Mouse (Mus musculus): ENCODE data around the gene Pnpla6. TPM values are rescaled to one million over a fixed set of nuclear protein-coding genes. Genes with fewer than 3 reads are reported as not detected.
"Not testable (repeated sequence)": the region's sequence is repeated elsewhere in the genome, so short reads cannot be mapped to it uniquely, and the experiment has no call there.

The Pnpla6 gene
- polyA plus RNA-seq, 1 experiment, result 88.6 TPM

- WGBS, result 34% methylated on average over 15 of the region's 15 CpGs
- Histone ChIP-seq H3K27me3 (ENCODE audit: control insufficient read depth, insufficient read depth, low read length) (no peaks in the 10 kb centered on the region), H3K36me3 (ENCODE audit: control insufficient read depth, insufficient read depth, low read length) (no peaks in the 10 kb centered on the region), H3K4me3 (ENCODE audit: low read depth, low read length) (no peak overlapping the region), H3K27ac (ENCODE audit: insufficient read depth, low read depth, low read length) (no peak overlapping the region), H3K4me1 (ENCODE audit: control insufficient read depth, insufficient read depth, insufficient read length, low read length) (peaks cover 5% of the 10 kb centered on the region; the same call in 1 of the 2 replicates)
- TF ChIP-seq POLR2A (IDR thresholded peaks at IDR 0.05; ENCODE audit: low read depth, low read length) (no peak), CTCF (IDR thresholded peaks at IDR 0.05; ENCODE audit: extremely low read depth, insufficient read length, insufficient replicate concordance, low read depth, low read length) (no peak)
Measured at GRCm38 (mm10) chr8:3576211-3576960, 61.2 kb downstream of the Pnpla6 start.

- Histone ChIP-seq H3K4me1 (ENCODE audit: control insufficient read depth, insufficient read depth, insufficient read length, low read length) (peaks cover 5% of the 10 kb centered on the region; the same call in 1 of the 2 replicates), H3K36me3 (ENCODE audit: control insufficient read depth, insufficient read depth, low read length) (no peaks in the 10 kb centered on the region), H3K4me3 (ENCODE audit: low read depth, low read length) (no peak overlapping the region), H3K27ac (ENCODE audit: insufficient read depth, low read depth, low read length) (no peak overlapping the region), H3K27me3 (ENCODE audit: control insufficient read depth, insufficient read depth, low read length) (no peaks in the 10 kb centered on the region)
- WGBS, result 43% methylated on average over 9 of the region's 9 CpGs
- TF ChIP-seq CTCF (IDR thresholded peaks at IDR 0.05; ENCODE audit: extremely low read depth, insufficient read length, insufficient replicate concordance, low read depth, low read length) (no peak), POLR2A (IDR thresholded peaks at IDR 0.05; ENCODE audit: low read depth, low read length) (no peak)
Measured at GRCm38 (mm10) chr8:3579390-3580364, 64.5 kb downstream of the Pnpla6 start.

- 90% methylated on average over 3 of the region's 3 CpGs for WGBS
- not testable (repeated sequence) for H3K4me1 ChIP-seq (ENCODE audit: control insufficient read depth, insufficient read depth, insufficient read length, low read length); H3K27me3 ChIP-seq (ENCODE audit: control insufficient read depth, insufficient read depth, low read length); H3K4me3 ChIP-seq (ENCODE audit: low read depth, low read length); H3K36me3 ChIP-seq (ENCODE audit: control insufficient read depth, insufficient read depth, low read length); H3K27ac ChIP-seq (ENCODE audit: insufficient read depth, low read depth, low read length)
Measured at GRCm38 (mm10) chr8:3581961-3582360, 66.8 kb downstream of the Pnpla6 start.

DNA sequence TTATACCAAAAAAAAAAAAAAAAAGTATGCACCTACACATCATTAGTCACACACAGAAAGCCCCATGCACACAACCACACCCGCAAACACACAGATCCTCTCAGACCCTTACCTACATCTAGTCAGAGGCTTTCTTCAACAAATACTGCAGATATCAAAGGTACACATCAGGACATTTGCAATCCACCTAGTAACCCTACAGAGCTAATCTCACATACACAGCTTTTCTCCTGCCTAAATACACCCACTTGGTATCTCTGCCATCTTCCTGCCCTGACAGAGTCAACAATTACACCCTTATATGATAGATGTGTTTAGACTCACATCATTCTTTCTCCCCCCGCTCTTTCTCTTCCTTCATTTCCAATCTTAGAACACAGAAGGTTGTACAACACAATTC is 71.3 kb downstream of the Pnpla6 start:
- H3K4me3 ChIP-seq (ENCODE audit: low read depth, low read length), result no peak overlapping the region
- H3K36me3 ChIP-seq (ENCODE audit: control insufficient read depth, insufficient read depth, low read length), result no peaks in the 10 kb centered on the region
- TF ChIP-seq POLR2A (IDR thresholded peaks at IDR 0.05; ENCODE audit: low read depth, low read length), result no peak
- no peak for TF ChIP-seq CTCF (IDR thresholded peaks at IDR 0.05; ENCODE audit: extremely low read depth, insufficient read length, insufficient replicate concordance, low read depth, low read length)
- WGBS, result 84% methylated on average over 2 of the region's 2 CpGs
- no peak overlapping the region for H3K27ac ChIP-seq (ENCODE audit: insufficient read depth, low read depth, low read length)
- no peaks in the 10 kb centered on the region for H3K27me3 ChIP-seq (ENCODE audit: control insufficient read depth, insufficient read depth, low read length)
- peaks cover 3% of the 10 kb centered on the region; the same call in 1 of the 2 replicates for H3K4me1 ChIP-seq (ENCODE audit: control insufficient read depth, insufficient read depth, insufficient read length, low read length)

DNA sequence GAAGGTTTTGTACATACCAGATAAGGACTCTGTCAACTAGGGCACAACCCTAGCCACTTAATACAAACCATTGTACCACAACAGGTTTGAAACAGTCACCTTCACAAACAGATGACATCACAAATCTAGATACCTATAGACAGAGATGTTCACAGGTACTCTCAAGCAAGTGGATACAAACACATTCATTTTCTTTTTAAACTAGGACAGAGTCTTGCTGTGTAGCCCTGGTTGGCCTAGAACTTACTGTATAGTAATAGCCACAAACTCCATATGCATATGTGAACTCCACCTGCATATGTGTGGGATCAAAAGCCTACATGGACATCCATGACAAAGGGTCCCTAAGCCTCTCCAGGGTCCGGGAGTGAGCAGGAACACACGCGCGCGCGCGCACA is 71.8 kb downstream of the Pnpla6 start, which contains the start of gene Camsap3:
Gene Camsap3 (plus strand): TSS at position 301 of the 398 bp plus-strand sequence.
- 3% methylated on average over 7 of the region's 7 CpGs for WGBS
- Histone ChIP-seq H3K36me3 (ENCODE audit: control insufficient read depth, insufficient read depth, low read length) (no peaks in the 10 kb centered on the region), H3K27me3 (ENCODE audit: control insufficient read depth, insufficient read depth, low read length) (no peaks in the 10 kb centered on the region), H3K4me3 (ENCODE audit: low read depth, low read length) (peak within 1 kb of the TSS; percentile 82), H3K4me1 (ENCODE audit: control insufficient read depth, insufficient read depth, insufficient read length, low read length) (peaks cover 3% of the 10 kb centered on the region; the same call in 1 of the 2 replicates), H3K27ac (ENCODE audit: insufficient read depth, low read depth, low read length) (peak within 1 kb of the TSS; percentile 78)
- TF ChIP-seq POLR2A (IDR thresholded peaks at IDR 0.05; ENCODE audit: low read depth, low read length), result no peak
- no peak for TF ChIP-seq CTCF (IDR thresholded peaks at IDR 0.05; ENCODE audit: extremely low read depth, insufficient read length, insufficient replicate concordance, low read depth, low read length)

DNA sequence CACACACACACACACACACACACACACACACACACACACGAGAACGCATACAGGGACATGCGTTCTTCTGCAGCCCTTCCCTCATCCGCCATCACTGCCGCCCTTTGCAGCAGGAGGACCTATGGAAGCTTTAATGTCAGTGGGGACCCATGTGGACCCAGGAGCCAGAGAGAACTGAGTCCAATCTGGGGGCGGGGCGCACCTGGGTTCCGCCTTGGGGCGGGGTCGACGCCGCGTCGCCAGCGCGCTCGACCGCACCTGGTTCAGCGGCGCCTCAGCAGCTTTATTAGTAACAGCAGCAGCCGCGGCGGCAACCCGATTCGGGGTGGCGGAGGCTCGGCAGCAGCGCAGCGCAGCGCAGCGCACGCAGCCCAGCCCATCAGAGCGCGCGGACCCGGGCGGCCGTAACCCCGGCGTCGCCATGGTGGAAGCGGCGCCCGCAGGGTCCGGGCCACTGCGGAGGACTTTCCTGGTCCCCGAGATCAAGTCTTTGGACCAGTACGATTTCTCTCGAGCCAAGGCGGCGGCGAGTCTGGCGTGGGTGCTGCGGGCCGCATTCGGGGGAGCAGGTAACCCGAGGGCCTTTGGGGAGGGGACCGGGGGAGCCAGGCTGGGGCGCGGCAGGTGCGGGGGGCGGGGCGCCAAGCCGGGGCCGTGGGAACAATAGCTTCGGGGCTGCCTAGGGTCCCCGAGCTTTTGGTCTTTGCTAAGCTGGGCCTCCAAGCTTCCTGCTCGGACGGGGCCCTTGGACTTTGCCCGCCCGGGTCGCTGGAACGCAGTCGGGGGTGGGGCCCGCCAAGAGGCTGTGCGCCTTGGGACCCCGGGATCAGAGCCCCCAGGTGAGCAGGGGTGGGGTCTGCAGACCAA is 72.4 kb downstream of the Pnpla6 start:
- Histone ChIP-seq H3K27me3 (ENCODE audit: control insufficient read depth, insufficient read depth, low read length) (no peaks in the 10 kb centered on the region), H3K27ac (ENCODE audit: insufficient read depth, low read depth, low read length) (peak overlapping the region; percentile 78), H3K36me3 (ENCODE audit: control insufficient read depth, insufficient read depth, low read length) (no peaks in the 10 kb centered on the region), H3K4me1 (ENCODE audit: control insufficient read depth, insufficient read depth, insufficient read length, low read length) (peaks cover 3% of the 10 kb centered on the region; the same call in 1 of the 2 replicates), H3K4me3 (ENCODE audit: low read depth, low read length) (peak overlapping the region; percentile 82)
- TF ChIP-seq POLR2A (IDR thresholded peaks at IDR 0.05; ENCODE audit: low read depth, low read length), result peak; percentile 97
- no peak for TF ChIP-seq CTCF (IDR thresholded peaks at IDR 0.05; ENCODE audit: extremely low read depth, insufficient read length, insufficient replicate concordance, low read depth, low read length)
- WGBS, result under 1% methylated on average over 75 of the region's 77 CpGs
